Mouse (Mus musculus): ENCODE data around the gene Mcm6.
"Not testable (repeated sequence)": the region's sequence is repeated elsewhere in the genome, so short reads cannot be mapped to it uniquely, and the experiment has no call there.

Mcm6 gene

DNA sequence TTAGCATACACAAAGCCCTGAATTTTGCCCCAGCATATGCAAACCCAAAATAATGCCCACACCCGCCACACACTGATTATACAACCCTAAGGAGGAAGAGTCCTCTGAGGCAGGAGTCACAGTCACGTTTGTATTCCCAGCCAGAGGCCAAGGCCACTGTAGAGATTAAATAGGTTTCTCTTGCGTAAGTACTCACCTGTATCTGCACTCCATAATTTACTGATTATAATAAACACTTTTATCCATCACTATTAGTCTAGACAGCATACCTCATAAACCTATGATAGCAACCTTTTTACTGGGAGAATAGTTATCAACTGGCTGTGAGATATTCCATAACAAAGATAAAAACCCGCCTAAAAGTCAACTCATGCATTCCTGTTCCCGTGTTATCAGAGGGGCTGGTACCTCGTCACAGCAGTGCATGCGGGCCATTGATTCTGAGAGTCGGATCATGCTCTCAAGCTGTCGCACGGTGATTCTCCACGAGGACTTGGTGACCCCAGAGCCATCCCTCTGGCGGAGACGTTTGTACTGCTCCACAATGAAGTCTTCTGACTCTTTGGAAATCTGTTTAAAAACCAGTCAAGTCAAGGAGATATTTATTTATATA is 21.6 kb downstream of the Mcm6 start:
- DNase-seq (ENCODE audit: low read depth in 2 of 2, low spot score in 2 of 2) = no peak

DNA sequence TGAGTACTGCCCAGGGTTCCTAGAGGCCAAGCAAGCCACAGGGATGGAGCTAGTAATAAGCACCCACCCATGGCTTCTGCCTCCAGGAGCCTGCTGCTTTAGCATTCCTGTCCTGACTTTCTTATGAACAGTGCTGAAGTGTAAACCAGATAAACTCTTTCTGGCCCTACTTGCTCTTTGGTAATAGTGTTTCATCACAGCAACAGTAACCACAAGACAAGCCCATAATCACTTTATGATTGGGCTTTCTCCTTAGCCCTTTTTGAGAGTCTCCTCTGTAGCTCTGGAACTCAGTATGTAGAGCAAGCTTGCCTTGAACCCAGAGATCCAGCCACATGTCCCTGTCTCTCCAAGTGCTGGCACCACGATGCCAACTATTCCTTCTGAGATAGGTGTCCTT is 29.2 kb downstream of the Mcm6 start:
- no peak for DNase-seq (ENCODE audit: low read depth in 2 of 2, low spot score in 2 of 2)

DNA sequence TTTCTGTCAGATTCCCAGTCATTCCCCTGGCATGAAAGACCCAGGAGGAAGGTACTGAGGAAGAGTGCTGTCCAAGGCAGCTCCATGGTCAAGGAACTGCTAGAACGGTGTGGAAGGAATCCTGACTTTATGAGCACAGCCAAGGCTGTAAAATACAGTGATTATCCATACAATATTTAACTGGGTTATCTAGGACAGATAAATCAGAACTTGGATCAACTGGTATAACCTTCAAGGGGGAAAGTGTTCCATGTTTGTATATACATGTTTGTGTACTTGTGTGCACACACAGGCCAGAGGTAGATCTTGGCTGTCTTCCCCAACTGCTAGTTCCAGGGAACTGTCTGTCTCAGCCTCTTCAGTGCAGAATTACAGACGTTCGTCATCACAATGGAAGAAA is 31.2 kb downstream of the Mcm6 start, which contains the start of gene Lct:
Lct (minus strand) TSS at position 101 of the 400 bp plus-strand sequence.
- no peak for DNase-seq (ENCODE audit: low read depth in 2 of 2, low spot score in 2 of 2)

DNA sequence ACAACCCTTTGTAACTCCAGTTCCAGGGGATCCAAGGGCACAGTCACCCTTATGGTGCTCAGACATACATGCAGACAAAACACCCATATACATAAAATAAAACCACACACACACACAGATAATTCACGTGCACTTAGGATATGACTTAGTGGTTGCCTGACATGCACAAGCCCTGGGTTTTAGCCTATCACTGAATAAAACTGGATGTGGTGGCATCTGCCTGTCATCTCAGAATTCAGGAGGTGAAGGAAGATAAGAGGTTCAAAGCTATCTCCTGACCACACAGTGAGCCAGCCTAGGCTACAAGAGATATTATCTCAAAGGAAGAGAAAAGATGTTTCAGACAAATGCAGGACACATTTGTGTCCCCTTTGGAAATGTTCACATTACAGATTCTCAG is 32.3 kb downstream of the Mcm6 start:
- DNase-seq (ENCODE audit: low read depth in 2 of 2, low spot score in 2 of 2) = no peak

DNA sequence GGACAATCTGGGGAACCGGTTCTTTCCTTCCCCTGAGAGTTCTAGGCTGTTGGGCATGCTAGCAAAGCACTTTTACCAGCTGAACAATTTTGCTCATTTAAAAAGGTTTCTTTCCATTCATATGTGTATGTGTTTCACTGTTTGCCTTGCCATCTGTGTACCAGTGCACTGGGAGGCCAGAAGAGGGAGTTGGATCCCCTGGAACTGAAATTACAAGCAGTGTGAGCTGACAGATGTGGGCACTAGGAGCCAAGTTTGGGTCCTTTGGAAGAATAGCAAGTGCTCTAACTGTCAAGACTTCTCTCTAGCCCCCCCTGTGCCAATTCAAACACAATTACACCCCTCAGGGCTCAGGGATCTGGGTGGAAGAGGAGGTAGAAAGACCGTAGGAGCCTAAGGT is 34.7 kb downstream of the Mcm6 start:
- DNase-seq (ENCODE audit: low read depth in 2 of 2, low spot score in 2 of 2) = no peak

DNA sequence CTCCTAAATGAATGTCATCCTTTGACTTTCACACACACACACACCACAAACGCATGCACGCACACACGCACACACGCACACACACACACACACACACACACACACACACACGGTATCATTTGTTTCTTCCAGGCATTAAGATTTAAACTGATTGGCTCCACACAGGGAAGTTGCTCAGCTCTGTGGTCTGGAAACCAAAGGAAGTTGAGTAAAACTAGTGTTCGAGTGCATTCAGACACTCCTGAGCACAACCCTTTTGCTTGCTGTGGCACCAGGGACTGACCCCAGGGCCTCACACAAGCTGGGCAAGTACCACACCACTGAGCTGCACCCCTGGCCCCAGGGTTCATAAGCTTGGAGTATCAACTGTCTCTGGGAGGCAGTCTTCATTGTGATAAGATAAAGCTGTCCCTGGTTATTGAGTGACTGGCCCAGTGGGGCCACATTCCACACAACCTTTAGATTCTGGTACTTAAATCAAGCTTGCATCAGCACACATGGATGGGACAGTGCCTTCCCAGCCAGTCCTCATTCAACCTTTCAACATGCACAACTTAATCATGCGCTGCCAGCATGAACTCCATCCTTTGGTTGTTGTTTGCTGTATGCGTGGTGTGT is 36.3 kb downstream of the Mcm6 start:
- no peak for DNase-seq (ENCODE audit: low read depth in 2 of 2, low spot score in 2 of 2)

DNA sequence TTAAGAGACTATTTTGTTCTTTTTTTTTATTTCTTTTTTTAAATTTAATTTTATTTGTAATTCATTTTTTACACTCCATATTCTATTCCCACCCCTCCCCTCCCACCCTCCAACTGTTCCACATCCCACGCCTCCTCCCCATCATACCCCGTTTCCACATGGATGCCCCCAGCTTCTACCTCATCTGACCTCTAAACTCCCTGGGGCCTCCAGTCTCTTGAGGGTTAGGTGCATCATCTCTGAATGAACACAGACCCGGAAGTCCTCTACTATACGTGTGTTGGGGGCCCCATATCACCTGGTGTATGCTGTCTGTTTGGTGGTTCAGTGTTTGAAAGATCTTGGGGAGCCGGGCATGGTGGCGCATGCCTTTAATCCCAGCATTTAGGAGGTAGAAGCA is 40.2 kb downstream of the Mcm6 start:
- not testable (repeated sequence) for DNase-seq (ENCODE audit: low read depth in 2 of 2, low spot score in 2 of 2)

DNA sequence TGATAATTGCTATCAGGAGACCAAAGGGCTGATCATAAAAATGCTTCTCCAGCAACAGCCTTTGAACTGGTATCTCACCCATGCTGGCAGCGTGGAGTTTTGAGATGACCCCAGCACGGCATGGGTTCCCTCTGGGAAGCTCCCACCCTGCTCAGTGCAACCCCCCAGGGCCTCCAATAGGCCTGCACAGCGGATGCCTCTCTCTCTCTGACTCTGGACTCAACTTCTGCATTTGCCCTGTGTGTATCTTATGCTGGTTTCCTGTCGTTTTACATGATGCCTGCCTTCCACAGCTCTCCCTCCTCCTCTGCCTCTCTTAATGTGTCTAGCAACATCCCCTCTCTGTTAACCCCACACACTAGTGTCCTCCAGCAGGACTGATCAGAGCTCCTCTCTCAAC is 44.8 kb downstream of the Mcm6 start:
- no peak for DNase-seq (ENCODE audit: low read depth in 2 of 2, low spot score in 2 of 2)

DNA sequence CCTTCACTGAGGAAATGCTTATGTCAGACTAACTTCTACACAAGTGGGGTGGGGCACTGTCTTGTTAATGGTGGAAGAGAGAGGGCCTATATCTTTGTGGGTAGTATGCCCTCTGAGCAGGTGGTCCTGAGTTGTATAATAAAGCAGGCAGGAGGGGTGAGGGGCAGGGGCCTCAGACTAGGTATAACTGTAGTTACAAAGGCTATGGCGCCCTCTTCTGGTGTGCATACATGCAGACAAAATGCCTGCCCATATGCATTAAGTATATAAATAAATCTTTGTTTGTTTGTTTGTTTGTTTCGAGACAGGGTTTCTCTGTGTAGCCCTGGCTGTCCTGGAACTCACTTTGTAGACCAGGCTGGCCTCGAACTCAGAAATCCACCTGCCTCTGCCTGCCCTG is 50.4 kb downstream of the Mcm6 start:
- no peak for DNase-seq (ENCODE audit: low read depth in 2 of 2, low spot score in 2 of 2)

DNA sequence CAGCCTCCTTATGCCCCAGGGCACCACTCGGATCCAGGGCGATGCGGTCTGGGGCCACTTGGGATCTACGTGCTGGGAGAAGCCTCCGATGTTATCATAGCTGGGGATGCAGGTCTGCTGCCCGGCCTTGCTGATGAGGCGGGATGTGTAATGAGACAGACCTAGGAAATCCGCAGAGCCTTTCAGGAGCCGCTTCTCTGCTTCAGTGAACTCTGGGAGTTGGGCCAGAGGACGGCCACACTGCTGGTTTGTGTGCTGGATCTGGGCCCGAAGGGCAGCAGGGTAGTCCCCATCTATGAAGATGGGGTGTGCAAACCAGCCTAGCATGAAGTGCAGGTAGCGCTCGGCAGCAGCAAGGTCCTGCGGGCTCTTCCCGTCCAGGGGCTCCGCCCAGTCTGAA is 55.6 kb downstream of the Mcm6 start:
- DNase-seq (ENCODE audit: low read depth in 2 of 2, low spot score in 2 of 2) = no peak

DNA sequence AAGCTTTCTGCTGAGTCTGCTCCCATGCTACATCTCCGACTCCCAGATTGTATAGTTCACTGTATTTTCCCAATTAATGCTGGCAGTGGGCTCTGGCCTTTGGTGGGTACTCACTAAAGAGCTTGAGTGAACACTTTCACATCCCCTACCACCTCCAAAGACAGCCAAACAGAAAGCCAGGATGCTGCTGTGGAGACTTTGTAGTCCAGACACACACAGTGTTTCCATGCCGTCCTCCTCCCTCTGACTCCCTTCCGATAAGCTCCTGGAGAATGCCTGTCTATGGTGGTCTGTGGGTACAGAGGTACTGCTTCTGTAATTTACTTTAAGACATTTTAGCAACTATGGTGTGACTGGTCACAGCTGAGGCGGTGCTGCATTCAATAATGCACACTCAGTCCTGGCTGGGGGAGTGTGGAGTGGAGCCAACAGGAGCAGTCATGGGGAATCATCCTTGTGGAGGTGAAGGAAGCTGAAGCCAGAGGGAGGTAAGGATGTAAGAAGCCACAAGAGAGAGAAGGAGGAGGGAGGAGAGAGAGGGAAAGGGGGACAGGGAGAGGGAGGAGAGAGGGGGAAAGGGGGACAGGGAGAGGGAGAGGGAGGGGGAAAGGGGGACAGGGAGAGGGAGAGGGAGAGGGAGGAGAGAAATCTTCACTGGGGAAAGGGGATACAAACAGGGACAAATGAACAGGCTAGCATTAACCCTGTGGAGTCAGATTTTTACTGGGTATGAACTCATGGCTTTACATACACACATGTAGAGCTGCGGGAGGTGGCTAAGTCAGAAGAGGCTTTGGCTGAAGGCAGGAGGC is 63.5 kb downstream of the Mcm6 start:
- DNase-seq (ENCODE audit: low read depth in 2 of 2, low spot score in 2 of 2) = no peak

DNA sequence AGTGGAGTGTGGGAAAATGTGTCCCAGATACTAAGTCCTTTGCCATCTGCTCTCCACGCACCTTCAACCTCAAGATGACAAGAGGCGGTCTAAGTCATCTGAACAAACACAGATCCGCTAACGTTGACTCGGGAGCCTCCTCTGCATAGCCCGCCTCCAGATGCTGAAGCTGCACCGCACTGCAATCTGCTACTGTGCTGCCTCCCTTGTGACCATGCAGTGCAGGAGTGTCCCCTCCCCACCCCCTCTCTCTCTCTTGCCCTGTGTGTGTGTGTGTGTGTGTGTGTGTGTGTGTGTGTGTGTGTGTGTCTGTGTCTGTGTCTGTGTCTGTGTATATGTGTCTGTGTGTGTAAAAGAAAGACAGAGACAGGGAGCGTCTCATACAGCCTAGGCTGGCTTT is 64.2 kb downstream of the Mcm6 start:
- DNase-seq (ENCODE audit: low read depth in 2 of 2, low spot score in 2 of 2) = no peak

DNA sequence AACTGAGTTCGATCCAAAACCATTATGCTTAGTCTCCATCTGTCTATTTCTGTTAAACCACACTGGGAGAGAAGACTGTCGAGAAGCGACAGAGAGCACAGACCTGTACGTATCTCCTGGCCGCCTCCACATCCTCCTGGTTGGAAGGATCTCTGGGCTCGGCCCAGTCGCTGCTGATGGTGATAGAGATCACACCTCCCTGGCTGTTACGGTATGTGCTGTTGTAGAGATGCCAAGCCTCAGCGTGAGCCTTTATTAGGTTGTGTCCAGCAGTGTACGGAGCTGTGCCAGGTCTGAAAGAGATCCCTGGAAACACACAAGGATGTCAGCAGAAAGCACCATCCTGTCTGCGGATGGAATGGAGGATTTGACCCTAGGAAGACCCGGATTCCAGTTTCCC is 65.9 kb downstream of the Mcm6 start:
- DNase-seq (ENCODE audit: low read depth in 2 of 2, low spot score in 2 of 2) = no peak

DNA sequence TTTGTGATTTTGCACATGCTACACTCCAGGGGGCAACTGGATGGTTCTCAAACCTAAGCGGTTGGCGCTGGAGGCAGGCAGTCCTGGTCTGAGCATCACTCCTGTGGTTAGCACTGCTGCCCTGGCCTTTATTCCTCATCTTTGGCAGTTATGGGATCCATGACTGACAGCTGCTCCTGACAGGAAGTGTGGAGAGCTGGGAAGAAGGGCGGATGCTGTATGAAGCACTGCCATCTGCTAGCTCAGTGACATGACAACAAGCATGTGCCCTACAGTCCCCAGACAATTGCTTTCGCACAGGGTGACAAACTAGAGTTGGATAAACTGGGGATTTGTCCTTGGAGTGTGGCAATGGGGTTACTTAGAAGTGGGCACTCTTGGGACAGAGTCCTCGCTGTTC is 69.2 kb downstream of the Mcm6 start:
- DNase-seq (ENCODE audit: low read depth in 2 of 2, low spot score in 2 of 2) = no peak

DNA sequence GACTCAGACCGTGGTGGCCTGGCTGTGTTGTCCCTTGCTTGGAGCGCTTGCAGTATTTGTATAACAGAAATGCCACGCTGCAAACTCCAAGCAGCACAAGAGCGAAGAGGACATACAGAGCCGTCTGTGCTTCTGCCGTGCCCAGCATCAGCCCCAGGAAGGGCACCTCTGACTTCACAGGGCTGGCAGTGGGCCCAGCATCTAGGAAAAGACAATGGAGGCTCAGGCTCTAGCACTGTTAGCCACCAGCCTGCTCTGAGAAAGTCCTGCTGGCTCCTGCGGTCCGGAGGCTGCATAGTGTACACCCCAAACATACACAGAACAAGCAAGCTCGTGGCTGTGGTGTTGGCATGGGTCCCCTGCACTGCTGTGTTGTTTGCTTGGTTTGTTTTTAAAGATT is 74.3 kb downstream of the Mcm6 start:
- no peak for DNase-seq (ENCODE audit: low read depth in 2 of 2, low spot score in 2 of 2)

DNA sequence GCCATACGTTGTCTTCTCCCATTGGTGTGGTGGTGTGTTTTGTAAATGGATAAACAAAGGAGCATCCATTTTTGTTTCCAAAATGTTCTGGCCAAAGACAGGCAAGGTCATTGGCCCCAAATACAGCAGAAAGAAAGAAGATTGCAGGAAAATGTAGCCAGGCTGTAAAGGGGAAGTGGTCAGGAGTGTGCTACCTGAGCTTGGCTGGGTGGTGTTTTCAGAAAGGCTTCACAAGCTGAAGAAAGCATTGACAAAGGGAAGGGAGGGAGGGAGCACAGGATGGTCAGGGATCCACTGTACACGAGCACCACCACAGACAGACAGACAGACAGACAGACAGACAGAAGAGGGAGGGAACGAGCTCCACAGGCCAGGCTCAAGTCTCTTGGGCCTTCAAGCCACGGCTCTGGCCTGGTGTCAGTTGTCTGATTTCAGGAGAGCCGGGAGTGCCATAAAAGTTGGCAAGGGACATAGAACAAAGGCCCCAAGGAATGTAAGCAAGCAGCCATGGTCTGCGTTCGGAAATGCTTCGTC is 75.2 kb downstream of the Mcm6 start:
- no peak for DNase-seq (ENCODE audit: low read depth in 2 of 2, low spot score in 2 of 2)

DNA sequence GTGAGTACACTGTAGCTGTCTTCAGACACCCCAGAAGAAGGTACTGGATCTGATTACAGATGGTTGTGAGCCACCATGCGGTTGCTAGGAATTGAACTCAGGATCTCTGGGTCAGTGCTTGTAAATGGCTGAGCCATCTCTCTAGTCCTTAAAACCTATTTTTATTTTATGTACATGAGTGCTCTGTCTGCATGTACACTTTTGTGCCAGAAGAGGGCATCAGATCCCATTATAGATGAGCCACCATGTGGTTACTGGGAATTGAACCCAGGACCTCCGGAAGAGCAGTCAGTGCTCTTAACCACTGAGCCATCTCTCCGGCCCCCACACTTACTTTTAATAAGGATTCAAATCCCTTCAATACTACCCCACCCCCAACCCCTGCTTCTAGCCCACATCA is 76.5 kb downstream of the Mcm6 start:
- DNase-seq (ENCODE audit: low read depth in 2 of 2, low spot score in 2 of 2) = no peak

DNA sequence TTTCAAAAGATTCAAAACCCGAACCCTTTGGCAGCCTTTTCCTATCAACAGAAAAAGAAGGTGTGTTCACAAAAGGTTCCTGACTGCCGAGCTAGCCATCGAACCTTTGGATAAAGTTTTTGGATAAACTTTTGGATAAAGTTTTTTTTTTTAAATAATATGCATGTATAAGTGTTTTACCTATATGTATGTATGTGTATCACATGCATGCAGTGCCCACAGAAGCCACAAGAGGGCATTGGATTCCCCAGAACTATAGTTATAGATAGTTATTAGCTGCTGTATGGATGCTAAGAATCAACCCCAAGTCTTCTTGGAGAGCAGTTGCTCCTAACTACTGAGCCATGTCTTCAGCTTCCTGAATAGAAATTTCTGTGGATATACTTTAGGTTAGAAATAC is 77.7 kb downstream of the Mcm6 start:
- no peak for DNase-seq (ENCODE audit: low read depth in 2 of 2, low spot score in 2 of 2)
